Mouse (Mus musculus) mature B cell (primary cell): ENCODE measurements around the gene BC035044.
"Not testable (repeated sequence)": the region's sequence is repeated elsewhere in the genome, so short reads cannot be mapped to it uniquely, and the experiment has no call there.

ENCODE experiments used
- in situ Hi-C: fragments of 300-500 bp; cut with MboI; formaldehyde crosslinking; loops from 2 replicates; pipeline ENCODE4 v1.14.3; 2019

The BC035044 gene

DNA sequence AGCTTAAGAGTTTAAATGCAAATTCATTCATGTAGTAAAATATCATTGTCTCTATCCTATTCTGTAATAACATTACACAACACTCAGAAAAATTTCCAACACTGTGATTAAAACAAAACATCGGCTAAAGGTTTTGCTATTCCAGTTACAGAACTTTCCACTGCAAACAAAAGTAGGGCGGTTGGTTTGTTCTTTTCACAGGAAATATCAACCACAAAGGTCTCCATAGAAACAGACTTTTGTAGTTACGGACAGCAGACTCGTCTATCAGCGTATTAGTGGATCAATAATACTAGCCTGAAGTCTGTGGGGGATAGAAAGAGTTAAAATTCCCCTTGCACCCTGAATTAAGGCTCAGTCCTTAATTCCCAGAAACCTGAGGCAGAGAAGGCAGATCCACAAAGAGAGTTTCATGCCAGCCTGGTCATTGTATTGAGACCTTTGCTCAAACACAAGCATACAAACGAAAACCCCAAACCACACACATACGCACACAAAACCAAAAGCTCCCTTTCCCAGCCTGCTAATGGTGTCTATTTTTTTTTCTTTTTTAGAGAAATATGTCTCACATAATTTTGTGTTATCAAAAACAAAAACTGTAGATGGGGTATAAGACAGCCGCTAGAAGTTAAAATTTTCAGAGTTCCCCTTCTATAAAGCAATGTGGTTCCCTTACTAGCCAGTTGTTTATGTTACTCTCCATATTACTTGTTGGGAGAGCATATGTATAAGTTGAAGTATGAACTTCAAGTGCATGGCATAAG lies 54.6 kb downstream of the BC035044 start:
- in situ Hi-C loops = no loop called here

DNA sequence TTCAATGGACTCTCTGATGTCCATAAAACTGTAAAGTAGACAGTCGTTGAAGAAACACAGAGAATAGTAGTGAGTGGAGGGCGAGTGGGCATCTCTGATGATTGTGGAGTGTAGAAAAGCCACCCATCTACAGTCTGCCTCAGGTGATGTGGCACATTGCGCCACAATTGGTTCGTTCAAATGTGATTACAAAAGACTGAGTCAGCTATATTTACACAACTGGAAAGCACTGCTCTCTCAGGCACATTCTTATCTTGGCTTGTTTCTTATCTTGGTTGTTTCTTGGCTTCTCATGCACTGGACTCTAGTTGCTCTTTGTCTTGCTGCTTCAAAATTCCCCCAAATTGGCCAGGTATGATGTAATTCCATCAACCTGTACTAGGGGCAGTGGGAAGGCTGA lies 55.4 kb downstream of the BC035044 start:
- in situ Hi-C loops = no loop called here

DNA sequence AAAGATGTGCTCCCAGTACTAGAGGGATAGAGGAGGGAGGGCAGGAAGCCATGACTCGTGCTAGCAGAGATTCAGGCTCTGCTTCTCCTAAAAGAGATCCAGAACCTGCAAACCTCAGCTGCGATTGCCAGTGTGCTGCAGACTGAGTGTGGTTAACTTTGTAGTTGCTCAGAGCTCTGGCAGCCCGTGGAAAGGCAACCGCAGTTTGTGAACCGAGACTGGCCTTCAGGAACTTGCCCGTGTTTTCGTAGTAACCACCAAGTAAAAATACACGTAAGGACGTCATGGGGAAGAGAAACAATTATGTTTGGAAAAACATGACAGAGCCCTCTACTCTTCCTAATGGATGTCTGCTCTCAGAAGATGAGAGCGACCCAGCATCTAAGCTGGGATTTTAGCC lies 57.9 kb downstream of the BC035044 start:
- in situ Hi-C loops = no loop called here

DNA sequence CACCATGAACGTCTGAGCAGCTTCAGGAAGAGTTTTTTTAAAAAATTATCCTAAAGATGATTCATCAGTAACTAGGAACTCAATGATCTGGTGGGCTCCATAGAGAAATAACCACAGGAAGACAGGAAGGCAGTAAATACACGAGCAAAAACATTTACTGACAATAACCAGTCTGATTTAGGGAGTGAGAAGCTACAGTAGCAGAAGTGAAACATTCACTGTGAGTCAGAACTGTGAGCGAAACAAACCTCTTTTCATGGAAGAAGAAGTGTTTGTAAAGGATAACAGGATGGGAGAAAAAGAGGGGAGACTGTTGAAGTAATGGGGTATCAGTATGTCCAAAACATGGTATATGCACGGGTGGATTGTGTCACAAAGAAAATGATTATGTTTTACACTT lies 61.1 kb downstream of the BC035044 start:
- in situ Hi-C loops = no loop called here

- in situ Hi-C loops = no loop called here
Measured at GRCm38 (mm10) chr6:128826781-128827180, 64.1 kb downstream of the BC035044 start.

- in situ Hi-C loops = no loop called here
Measured at GRCm38 (mm10) chr6:128826132-128826531, 64.8 kb downstream of the BC035044 start, which contains the start of the genes Gm44511 and Klrb1b. Gene Gm44511, minus strand, starts transcription at chr6:128826315. Gene Klrb1b, minus strand, starts transcription at chr6:128826331.

GRCm38 (mm10) chr6:128818083-128818802 lies 72.7 kb downstream of the BC035044 start:
- in situ Hi-C loops = no loop called here

DNA sequence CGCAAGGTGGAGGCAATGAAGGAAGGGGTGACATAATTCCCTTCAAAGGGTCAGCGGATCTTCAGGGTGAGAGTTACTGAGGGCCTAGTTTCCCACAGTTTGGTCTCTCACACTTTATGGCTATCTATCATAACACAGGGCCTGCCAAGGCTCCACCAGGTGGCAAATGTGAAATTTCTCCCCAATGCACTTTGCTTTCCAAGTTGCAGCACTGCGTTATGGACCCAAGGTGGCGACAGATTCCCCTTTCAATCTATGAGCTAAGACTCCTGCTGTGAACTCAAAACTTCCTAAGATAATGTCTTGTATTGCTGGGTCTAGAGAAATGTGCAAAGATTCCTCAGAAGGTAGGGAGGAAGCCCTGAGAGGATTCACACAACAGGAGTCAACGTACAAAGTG lies 82.4 kb downstream of the BC035044 start:
- in situ Hi-C loops = no loop called here

GRCm38 (mm10) chr6:128807021-128807420 lies 83.9 kb downstream of the BC035044 start:
- in situ Hi-C loops = no loop called here

- in situ Hi-C loops = loop anchor here (5.0 kb wide), 2 partner anchors 37 to 38 kb away; no protein-coding TSS in a partner anchor
Measured at GRCm38 (mm10) chr6:128804823-128805640, 85.9 kb downstream of the BC035044 start.

GRCm38 (mm10) chr6:128802999-128803857 lies 87.7 kb downstream of the BC035044 start:
- in situ Hi-C loops = loop anchor here (5.0 kb wide), 2 partner anchors 36 to 39 kb away; no protein-coding TSS in a partner anchor

- in situ Hi-C loops = loop anchor here (5.0 kb wide), 2 partner anchors 35 to 40 kb away; no protein-coding TSS in a partner anchor
Measured at GRCm38 (mm10) chr6:128802557-128802956, 88.4 kb downstream of the BC035044 start.

DNA sequence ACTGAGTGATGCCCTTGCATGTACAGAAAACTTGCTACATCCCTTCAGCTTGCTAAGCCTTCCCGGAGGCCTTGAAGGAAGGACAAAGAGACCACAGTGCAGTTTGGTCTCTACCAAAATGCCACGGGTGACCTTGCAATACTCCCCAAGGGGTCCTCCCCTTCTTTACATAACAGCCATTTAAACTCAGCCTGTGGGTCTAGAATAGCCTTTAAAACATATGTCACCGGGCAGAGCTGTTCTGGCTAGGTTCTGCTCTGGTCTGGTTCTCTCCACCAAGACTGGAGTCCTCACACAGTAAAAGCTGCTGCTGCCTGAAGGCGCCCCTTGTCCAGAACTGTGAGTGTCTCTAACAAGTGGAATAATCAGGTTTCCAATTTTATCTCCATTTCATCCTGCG lies 90.2 kb downstream of the BC035044 start:
- in situ Hi-C loops = loop anchor here (5.0 kb wide), 2 partner anchors 33 to 42 kb away; no protein-coding TSS in a partner anchor

DNA sequence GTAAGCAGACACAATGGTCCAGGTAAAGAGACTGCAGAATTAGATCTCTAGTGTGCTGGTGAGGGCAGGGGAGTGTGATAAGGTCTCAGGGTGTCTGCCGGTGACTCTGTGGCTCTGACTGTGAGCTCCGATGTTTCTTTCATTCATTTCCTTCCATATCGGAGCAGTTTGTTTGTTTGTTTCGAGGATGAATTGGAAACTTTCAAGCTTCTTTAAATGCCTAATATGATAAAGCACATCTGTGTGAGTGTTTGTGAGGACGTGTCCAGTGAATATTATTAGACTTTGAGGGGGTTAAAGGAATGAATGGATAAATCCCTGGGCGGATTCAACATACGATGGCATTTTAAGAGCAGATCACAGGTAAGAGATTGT lies 91.0 kb downstream of the BC035044 start:
- in situ Hi-C loops = loop anchor here (5.0 kb wide), 2 partner anchors 33 to 42 kb away; no protein-coding TSS in a partner anchor

GRCm38 (mm10) chr6:128799144-128799895 lies 91.6 kb downstream of the BC035044 start:
- in situ Hi-C loops = not testable (repeated sequence)
